ENCODE assay signal across 7 mouse cellular contexts in the genomic region with DNA sequence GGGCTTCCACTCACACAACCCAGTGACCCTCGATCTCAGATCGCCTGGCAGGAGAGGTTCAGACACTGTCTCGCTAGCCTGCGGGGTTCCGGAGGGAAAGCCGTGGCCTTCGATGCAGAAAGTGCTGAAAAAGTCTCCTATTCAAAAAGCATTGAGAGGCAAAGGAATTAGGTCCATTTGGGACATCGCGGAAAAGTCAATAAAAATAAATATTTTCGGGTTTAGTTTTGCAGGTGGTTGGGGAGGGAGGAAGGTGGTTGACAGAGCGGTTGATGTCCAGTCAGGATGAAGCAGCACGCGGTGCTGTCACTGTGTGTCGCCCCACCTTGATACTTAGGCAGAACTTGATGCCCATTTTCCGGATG. TPM values are rescaled to one million over a fixed set of nuclear protein-coding genes. Genes with fewer than 3 reads are reported as not detected.
A peak's percentile ranks its signal among the peaks of the same experiment; 100 is the strongest.
DNase-seq lines count a peak whose midpoint lies in the region; ATAC-seq lines count a peak whose summit lies in the region.

No protein-coding gene starts in this region.

- no peaks in the 10 kb centered on the region for H3K36me3 ChIP-seq in lung, embryonic 15.5 days
- H3K36me3 ChIP-seq in forebrain, embryonic 12.5 days (replicated peaks): no peaks in the 10 kb centered on the region
- H3K36me3 ChIP-seq in limb, embryonic 12.5 days: no peaks in the 10 kb centered on the region
- no peaks in the 10 kb centered on the region for H3K36me3 ChIP-seq in neural tube, embryonic 15.5 days

- no peaks in the 10 kb centered on the region for H3K9me3 ChIP-seq in lung, embryonic 15.5 days
- no peaks in the 10 kb centered on the region for H3K9me3 ChIP-seq in forebrain, embryonic 12.5 days
- no peaks in the 10 kb centered on the region for H3K9me3 ChIP-seq in limb, embryonic 12.5 days
- H3K9me3 ChIP-seq in neural tube, embryonic 15.5 days (replicated peaks): no peaks in the 10 kb centered on the region

- peak overlapping the region; percentile 1; the same call in 1 of the 2 replicates for H3K9ac ChIP-seq in lung, embryonic 15.5 days
- no peak overlapping the region for H3K9ac ChIP-seq in forebrain, embryonic 12.5 days
- H3K9ac ChIP-seq in limb, embryonic 12.5 days (replicated peaks): peak overlapping the region; percentile 55
- H3K9ac ChIP-seq in neural tube, embryonic 15.5 days (replicated peaks): no peak overlapping the region

- peak overlapping the region; percentile 37 for H3K4me3 ChIP-seq in lung, embryonic 15.5 days
- peak overlapping the region; percentile 43 for H3K4me3 ChIP-seq in forebrain, embryonic 12.5 days (replicated peaks)
- peak overlapping the region; percentile 51 for H3K4me3 ChIP-seq in limb, embryonic 12.5 days (replicated peaks)
- peak overlapping the region; percentile 35 for H3K4me3 ChIP-seq in neural tube, embryonic 15.5 days (replicated peaks)

- H3K27ac ChIP-seq in lung, embryonic 15.5 days: no peak overlapping the region
- H3K27ac ChIP-seq in forebrain, embryonic 12.5 days: no peak overlapping the region
- H3K27ac ChIP-seq in limb, embryonic 12.5 days: no peak overlapping the region
- H3K27ac ChIP-seq in neural tube, embryonic 15.5 days (replicated peaks): no peak overlapping the region

- peaks cover 91% of the 10 kb centered on the region for H3K27me3 ChIP-seq in lung, embryonic 15.5 days
- peaks cover 90% of the 10 kb centered on the region for H3K27me3 ChIP-seq in forebrain, embryonic 12.5 days
- H3K27me3 ChIP-seq in limb, embryonic 12.5 days: peaks cover 91% of the 10 kb centered on the region
- peaks cover 89% of the 10 kb centered on the region for H3K27me3 ChIP-seq in neural tube, embryonic 15.5 days (replicated peaks)

- H3K4me2 ChIP-seq in lung, embryonic 15.5 days: peak overlapping the region; percentile 61
- H3K4me2 ChIP-seq in forebrain, embryonic 12.5 days: peak overlapping the region; percentile 84
- H3K4me2 ChIP-seq in limb, embryonic 12.5 days: peak overlapping the region; percentile 73
- H3K4me2 ChIP-seq in neural tube, embryonic 15.5 days: peak overlapping the region; percentile 63

- no peak for ATAC-seq in lung, embryonic 15.5 days (ENCODE audit: borderline replicate concordance, extremely low read depth, low FRiP score, low TSS enrichment)
- no peak for ATAC-seq in forebrain, embryonic 12.5 days (ENCODE audit: low FRiP score)
- ATAC-seq in limb, embryonic 12.5 days (ENCODE audit: insufficient number of reproducible peaks, insufficient read depth, low FRiP score, low TSS enrichment, low read depth): no peak
- 0 out of 2 replicates have a peak, but pooled peaks have one; percentile 23 for ATAC-seq in neural tube, embryonic 15.5 days (ENCODE audit: low FRiP score)

- H3K4me1 ChIP-seq in lung, embryonic 15.5 days: peaks cover 26% of the 10 kb centered on the region
- peaks cover 27% of the 10 kb centered on the region for H3K4me1 ChIP-seq in forebrain, embryonic 12.5 days
- peaks cover 20% of the 10 kb centered on the region for H3K4me1 ChIP-seq in limb, embryonic 12.5 days (replicated peaks)
- H3K4me1 ChIP-seq in neural tube, embryonic 15.5 days: peaks cover 23% of the 10 kb centered on the region

- 1% methylated on average over 15 of the region's 15 CpGs for WGBS in lung, embryonic 15.5 days
- under 1% methylated on average over 15 of the region's 15 CpGs for WGBS in forebrain, embryonic 12.5 days
- WGBS in limb, embryonic 12.5 days: 1% methylated on average over 15 of the region's 15 CpGs
- 1% methylated on average over 15 of the region's 15 CpGs for WGBS in neural tube, embryonic 15.5 days

- DNase-seq in lung, postnatal 14 days: no peak
- no peak for DNase-seq in right cerebral cortex, postnatal 25 days
- no peak for DNase-seq in thymus, postnatal 4 days

RNA-seq across cellular contexts. Expression of gene Dmrt2, which starts 1.8 kb away (rescaled TPM):
- 0.76 and 1.6 TPM in 2 replicates for polyA plus RNA-seq in lung, embryonic 15.5 days (2015; fragmentation: Nextera tagmentation; extraction: Ambion mirVana)
- 0.46 and 0.78 TPM in 2 replicates for polyA plus RNA-seq in forebrain, embryonic 12.5 days (2016; fragmentation: Nextera tagmentation; extraction: Ambion mirVana)
- polyA plus RNA-seq in limb, embryonic 12.5 days (2016; fragmentation: Nextera tagmentation; extraction: Ambion mirVana): 14.2 and 20.7 TPM in 2 replicates
- polyA plus RNA-seq in neural tube, embryonic 15.5 days (2015; fragmentation: Nextera tagmentation; extraction: Ambion mirVana): 0.27 and 6.4 TPM in 2 replicates

Comparison
In these comparisons a context has a peak if more than half of its experiments do, and no peak if none do; other contexts are left out.
1. H3K9ac ChIP-seq: peak in lung, embryonic 15.5 days (single experiment) and limb, embryonic 12.5 days (single experiment); none in forebrain, embryonic 12.5 days (single experiment) and neural tube, embryonic 15.5 days (single experiment).
2. Peak in every context shown above with its lines, with median percentiles within 50 percentile points of each other: H3K4me2 ChIP-seq and H3K4me3 ChIP-seq.